Mouse (Mus musculus) lung, adult 2 months (tissue): Measurements from ENCODE around the gene C130079G13Rik.

ENCODE experiments used
- CTCF ChIP-seq: fragments of 200-500 bp; IDR thresholded peaks from 2 replicates; pipeline ENCODE4 v1.5.1; 2011; ENCODE audit warnings: mild to moderate bottlenecking, low read length, control low read depth; ENCODE audit not compliant: insufficient read depth
- POLR2A ChIP-seq: fragments of 200-500 bp; IDR thresholded peaks from 2 replicates; pipeline ENCODE4 v1.6.1; 2011; ENCODE audit warnings: low read depth, mild to moderate bottlenecking, control low read depth, low read length, borderline replicate concordance; ENCODE audit errors: extremely low read depth

DNA sequence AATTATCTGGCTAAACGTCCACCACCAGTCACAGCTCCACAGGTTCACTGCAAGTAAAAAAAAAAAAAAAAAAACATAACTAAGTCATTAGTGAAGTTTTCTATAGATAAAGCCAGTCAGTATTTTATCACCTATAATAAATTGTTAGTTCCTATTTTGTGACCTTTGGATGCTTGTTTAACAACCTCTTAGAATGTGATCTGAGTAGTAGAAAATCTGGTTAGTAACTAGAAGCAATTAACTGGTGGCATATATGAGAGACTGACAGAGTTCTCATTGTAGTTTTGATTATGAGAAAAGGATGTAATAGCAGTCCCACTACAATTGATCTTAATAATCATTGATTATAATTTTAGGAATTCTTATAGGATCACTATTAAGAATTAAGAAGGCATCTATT lies 9.6 kb downstream of the C130079G13Rik start:
- no peak for TF ChIP-seq POLR2A
- no peak for TF ChIP-seq CTCF
